33 mouse cellular contexts compared by ENCODE assay signal in genomic region chr2:135770226-135770625, GRCm38 (mm10).
DNase-seq lines count a peak whose midpoint lies in the region; ATAC-seq and TF ChIP-seq lines count a peak whose summit lies in the region.
"Had no signal": no experiment of that assay in that cellular context is flagged by ENCODE, and none has a peak within 500 bp of the region (broad histone marks: within the 10 kb centered on the region; RNA-seq: fewer than 3 reads in every experiment).

No protein-coding gene starts in this region.

- no peak for TF ChIP-seq CTCF in kidney, postnatal 0 days (IDR thresholded peaks at IDR 0.05; ENCODE audit: low read depth)
- no peak for TF ChIP-seq CTCF in ES-Bruce4 (IDR thresholded peaks at IDR 0.05; ENCODE audit: low read depth, low read length)

- no peak overlapping the region for H3K4me2 ChIP-seq in kidney, postnatal 0 days (ENCODE audit: low read length)
- no peak overlapping the region for H3K4me2 ChIP-seq in kidney, embryonic 15.5 days
- 0 out of 2 replicates have a peak overlapping the region, but pooled peaks have one; percentile 14 for H3K4me2 ChIP-seq in limb, embryonic 15.5 days
- no peak overlapping the region for H3K4me2 ChIP-seq in liver, embryonic 12.5 days
- H3K4me2 ChIP-seq in midbrain, embryonic 13.5 days (replicated peaks) = no peak overlapping the region
- H3K4me2 ChIP-seq: embryonic facial prominence, embryonic 15.5 days; forebrain, embryonic 12.5 days; heart, embryonic 13.5 days; hindbrain, embryonic 14.5 days; liver, embryonic 11.5 days; midbrain, embryonic 11.5 days; neural tube, embryonic 13.5 days had no signal

- H3K27me3 ChIP-seq in kidney, postnatal 0 days (ENCODE audit: insufficient read depth, low read length) = no peaks in the 10 kb centered on the region
- no peaks in the 10 kb centered on the region for H3K27me3 ChIP-seq in kidney, embryonic 15.5 days
- H3K27me3 ChIP-seq in ES-Bruce4 (ENCODE audit: control insufficient read depth, insufficient read depth, low read length, poor library complexity, severe bottlenecking) = no peaks in the 10 kb centered on the region
- no peaks in the 10 kb centered on the region for H3K27me3 ChIP-seq in limb, embryonic 15.5 days
- H3K27me3 ChIP-seq in liver, embryonic 12.5 days (replicated peaks) = no peaks in the 10 kb centered on the region
- H3K27me3 ChIP-seq in midbrain, embryonic 13.5 days = no peaks in the 10 kb centered on the region
- H3K27me3 ChIP-seq: embryonic facial prominence, embryonic 15.5 days; forebrain, embryonic 12.5 days; heart, embryonic 13.5 days; neural tube, embryonic 13.5 days; Patski had no signal

- peak; percentile 45 for DNase-seq in kidney, postnatal 0 days (ENCODE audit: low spot score)
- peak; percentile 91 for DNase-seq in R1 (ENCODE audit: low read depth, low spot score)
- DNase-seq: adrenal gland, adult 8-10 months; cerebellum, adult 2 months; cerebellum, postnatal 14 days; forebrain, postnatal 0 days; gastrocnemius, postnatal 36 days; heart, adult 2 months; heart, postnatal 10 days; kidney, adult 11 months; kidney, postnatal 14 days; liver, postnatal 0 days; lung, postnatal 36 days; right cerebral cortex, postnatal 4 days; thymus, postnatal 4 days had no signal

- H3K36me3 ChIP-seq in kidney, postnatal 0 days (ENCODE audit: insufficient read depth, low read length) = no peaks in the 10 kb centered on the region
- H3K36me3 ChIP-seq in kidney, embryonic 15.5 days = no peaks in the 10 kb centered on the region
- H3K36me3 ChIP-seq in ES-Bruce4 (ENCODE audit: control insufficient read depth, insufficient read depth, low read length, poor library complexity, severe bottlenecking) = no peaks in the 10 kb centered on the region
- H3K36me3 ChIP-seq in limb, embryonic 15.5 days = no peaks in the 10 kb centered on the region
- no peaks in the 10 kb centered on the region for H3K36me3 ChIP-seq in liver, embryonic 12.5 days
- H3K36me3 ChIP-seq in midbrain, embryonic 13.5 days = no peaks in the 10 kb centered on the region
- H3K36me3 ChIP-seq: embryonic facial prominence, embryonic 10.5 days; embryonic facial prominence, embryonic 15.5 days; forebrain, embryonic 12.5 days; heart, embryonic 13.5 days; neural tube, embryonic 13.5 days had no signal

- no peak overlapping the region for H3K27ac ChIP-seq in kidney, postnatal 0 days
- no peak overlapping the region for H3K27ac ChIP-seq in kidney, embryonic 15.5 days
- H3K27ac ChIP-seq in ES-Bruce4 (ENCODE audit: insufficient read depth, low read length) = no peak overlapping the region
- H3K27ac ChIP-seq in limb, embryonic 15.5 days = 0 out of 2 replicates have a peak overlapping the region, but pooled peaks have one; percentile 38
- H3K27ac ChIP-seq in liver, embryonic 12.5 days = no peak overlapping the region
- no peak overlapping the region for H3K27ac ChIP-seq in midbrain, embryonic 13.5 days
- H3K27ac ChIP-seq: embryonic facial prominence, embryonic 10.5 days; embryonic facial prominence, embryonic 15.5 days; forebrain, embryonic 12.5 days; heart, adult 2 months; heart, embryonic 13.5 days; hindbrain, embryonic 14.5 days; left cerebral cortex, adult 2 months; neural tube, embryonic 13.5 days; stomach, postnatal 0 days had no signal

- no peak for ATAC-seq in kidney, postnatal 0 days (replicated peaks; ENCODE audit: low FRiP score, low read depth)
- no peak for ATAC-seq in kidney, embryonic 15.5 days (replicated peaks; ENCODE audit: low FRiP score)
- ATAC-seq in limb, embryonic 15.5 days (ENCODE audit: insufficient number of reproducible peaks, low FRiP score, low TSS enrichment, low read depth) = no peak
- ATAC-seq in liver, embryonic 12.5 days = no peak
- no peak for ATAC-seq in midbrain, embryonic 13.5 days
- ATAC-seq: activated CD4-positive, CD25-positive, alpha-beta regulatory T cell, adult 4 months; CD4-positive, CD25-positive, alpha-beta regulatory T cell, adult 4 months; forebrain, postnatal 0 days; liver, postnatal 0 days; Patski had no signal

- WGBS in kidney, postnatal 0 days = 82% methylated on average over 9 of the region's 9 CpGs
- 84% methylated on average over 9 of the region's 9 CpGs for whole genome bisulfite sequencing in kidney, embryonic 15.5 days
- 73% methylated on average over 9 of the region's 9 CpGs for WGBS in limb, embryonic 15.5 days
- 82% methylated on average over 9 of the region's 9 CpGs for WGBS in liver, embryonic 12.5 days (ENCODE audit: insufficient replicate concordance)
- 92% methylated on average over 9 of the region's 9 CpGs for WGBS in midbrain, embryonic 13.5 days

- TF ChIP-seq POLR2A in ES-Bruce4 (IDR thresholded peaks at IDR 0.05; ENCODE audit: insufficient read depth, low read length) = no peak

- no peaks in the 10 kb centered on the region for H3K9me3 ChIP-seq in kidney, postnatal 0 days (replicated peaks; ENCODE audit: low read length)
- no peaks in the 10 kb centered on the region for H3K9me3 ChIP-seq in kidney, embryonic 15.5 days (replicated peaks)
- no peaks in the 10 kb centered on the region for H3K9me3 ChIP-seq in ES-Bruce4 (replicated peaks; ENCODE audit: control insufficient read depth, insufficient read depth, low read length, poor library complexity, severe bottlenecking)
- H3K9me3 ChIP-seq in limb, embryonic 15.5 days = no peaks in the 10 kb centered on the region
- no peaks in the 10 kb centered on the region for H3K9me3 ChIP-seq in liver, embryonic 12.5 days (replicated peaks)
- no peaks in the 10 kb centered on the region for H3K9me3 ChIP-seq in midbrain, embryonic 13.5 days
- H3K9me3 ChIP-seq: embryonic facial prominence, embryonic 10.5 days; embryonic facial prominence, embryonic 15.5 days; forebrain, embryonic 12.5 days; heart, embryonic 13.5 days; neural tube, embryonic 13.5 days had no signal

- peaks cover 15% of the 10 kb centered on the region for H3K4me1 ChIP-seq in kidney, postnatal 0 days (replicated peaks; ENCODE audit: insufficient read depth, low read length)
- H3K4me1 ChIP-seq in kidney, embryonic 15.5 days = peaks cover 35% of the 10 kb centered on the region
- H3K4me1 ChIP-seq in ES-Bruce4 (ENCODE audit: control insufficient read depth, insufficient read depth, low read length) = no peaks in the 10 kb centered on the region
- peaks cover 25% of the 10 kb centered on the region for H3K4me1 ChIP-seq in limb, embryonic 15.5 days
- 0 out of 2 replicates have a peak, but pooled peaks cover 3% of the 10 kb centered on the region for H3K4me1 ChIP-seq in liver, embryonic 12.5 days
- peaks cover 25% of the 10 kb centered on the region for H3K4me1 ChIP-seq in midbrain, embryonic 13.5 days (replicated peaks)
- H3K4me1 ChIP-seq: embryonic facial prominence, embryonic 15.5 days had no signal

- TF ChIP-seq EP300 in ES-Bruce4 (IDR thresholded peaks at IDR 0.05; ENCODE audit: insufficient read depth, low read depth, low read length) = no peak

- no peak overlapping the region for H3K9ac ChIP-seq in kidney, postnatal 0 days (ENCODE audit: low read depth, low read length)
- no peak overlapping the region for H3K9ac ChIP-seq in kidney, embryonic 15.5 days
- H3K9ac ChIP-seq in ES-Bruce4 (ENCODE audit: low read depth, poor library complexity, severe bottlenecking) = no peak overlapping the region
- H3K9ac ChIP-seq in limb, embryonic 15.5 days = no peak overlapping the region
- H3K9ac ChIP-seq in liver, embryonic 12.5 days = no peak overlapping the region
- no peak overlapping the region for H3K9ac ChIP-seq in midbrain, embryonic 13.5 days (replicated peaks)
- H3K9ac ChIP-seq: embryonic facial prominence, embryonic 15.5 days; forebrain, embryonic 12.5 days; forebrain, postnatal 0 days; heart, embryonic 13.5 days; hindbrain, embryonic 14.5 days; liver, postnatal 0 days; neural tube, embryonic 13.5 days had no signal

- no peak overlapping the region for H3K4me3 ChIP-seq in kidney, postnatal 0 days (replicated peaks; ENCODE audit: low read depth, low read length)
- H3K4me3 ChIP-seq in kidney, embryonic 15.5 days (replicated peaks) = no peak overlapping the region
- peak overlapping the region; percentile 33 for H3K4me3 ChIP-seq in ES-Bruce4 (ENCODE audit: low read depth, low read length)
- no peak overlapping the region for H3K4me3 ChIP-seq in limb, embryonic 15.5 days
- H3K4me3 ChIP-seq in liver, embryonic 12.5 days = no peak overlapping the region
- no peak overlapping the region for H3K4me3 ChIP-seq in midbrain, embryonic 13.5 days (replicated peaks)
- H3K4me3 ChIP-seq: embryonic facial prominence, embryonic 10.5 days; embryonic facial prominence, embryonic 15.5 days; forebrain, embryonic 12.5 days; heart, adult 2 months; heart, embryonic 13.5 days; left cerebral cortex, adult 2 months; neural tube, embryonic 13.5 days had no signal
